9 mouse cellular contexts compared by ENCODE assay signal in the genomic region with DNA sequence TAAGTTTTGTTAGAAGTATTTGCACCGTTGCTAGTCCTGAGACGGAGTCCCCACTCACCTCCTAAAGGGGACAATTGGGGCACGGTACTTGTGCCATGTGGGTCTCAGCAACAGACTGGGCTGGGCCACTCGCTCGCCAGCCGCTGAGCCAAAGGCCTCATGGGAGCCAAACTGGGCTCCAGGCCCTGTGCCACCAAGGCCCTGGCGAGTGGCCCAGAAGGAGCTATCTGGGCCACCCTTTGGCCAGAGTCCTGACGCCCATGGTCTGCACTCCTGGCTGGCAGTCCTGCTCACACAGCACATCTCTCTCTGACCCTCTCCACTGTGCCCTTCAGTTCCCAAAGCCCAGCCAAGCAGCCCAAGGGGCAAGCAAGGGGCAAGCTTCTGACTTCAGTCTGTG.
DNase-seq lines count a peak whose midpoint lies in the region; ATAC-seq and TF ChIP-seq lines count a peak whose summit lies in the region.
"Had no signal": no experiment of that assay in that cellular context is flagged by ENCODE, and none has a peak within 500 bp of the region (broad histone marks: within the 10 kb centered on the region; RNA-seq: fewer than 3 reads in every experiment).

No protein-coding gene starts in this region.

- H3K79me2 ChIP-seq in heart, adult 2 months (replicated peaks; ENCODE audit: control insufficient read depth, insufficient read depth, low read length): no peaks in the 10 kb centered on the region

- H3K4me2 ChIP-seq in hindbrain, embryonic 16.5 days (ENCODE audit: low read length): no peak overlapping the region
- H3K4me2 ChIP-seq in hindbrain, embryonic 13.5 days: no peak overlapping the region

- no peak for TF ChIP-seq CTCF in heart, adult 2 months (IDR thresholded peaks at IDR 0.05)
- no peak for TF ChIP-seq CTCF in lung, adult 2 months (IDR thresholded peaks at IDR 0.05; ENCODE audit: insufficient read depth, low read length)

- intact Hi-C loops in heart, adult 2 months (cut with DNase I): no loop called here

- peak; percentile 75 to 81 for DNase-seq in cerebellum, adult 18-20 months
- DNase-seq in heart, adult 2 months: peak; percentile 62 to 75
- peak; percentile 27 to 48 for DNase-seq in layer of hippocampus, postnatal 36 days
- no peak for DNase-seq in urinary bladder, adult 18-20 months (ENCODE audit: low spot score in 2 of 2)
- DNase-seq in lung, postnatal 14 days: no peak
- DNase-seq in lung, adult 2 months: no peak

- no peaks in the 10 kb centered on the region for H3K4me1 ChIP-seq in hindbrain, embryonic 16.5 days (ENCODE audit: control insufficient read depth, insufficient read depth, low read depth, low read length)
- H3K4me1 ChIP-seq in hindbrain, embryonic 13.5 days (replicated peaks): no peaks in the 10 kb centered on the region
- H3K4me1 ChIP-seq in heart, adult 2 months (ENCODE audit: control insufficient read depth, insufficient read depth, low read length): peaks cover 9% of the 10 kb centered on the region
- no peaks in the 10 kb centered on the region for H3K4me1 ChIP-seq in lung, adult 2 months (ENCODE audit: control insufficient read depth, insufficient read depth, low read length)

- H3K36me3 ChIP-seq in hindbrain, embryonic 16.5 days (ENCODE audit: control insufficient read depth, insufficient read depth, low read length): no peaks in the 10 kb centered on the region
- H3K36me3 ChIP-seq in hindbrain, embryonic 13.5 days: no peaks in the 10 kb centered on the region
- no peaks in the 10 kb centered on the region for H3K36me3 ChIP-seq in heart, adult 2 months (ENCODE audit: control insufficient read depth, insufficient read depth, low read length)

- H3K9me3 ChIP-seq in hindbrain, embryonic 16.5 days (ENCODE audit: control insufficient read depth, low read length): no peaks in the 10 kb centered on the region
- H3K9me3 ChIP-seq in hindbrain, embryonic 13.5 days: no peaks in the 10 kb centered on the region

- TF ChIP-seq EP300 in heart, adult 2 months (IDR thresholded peaks at IDR 0.05; ENCODE audit: insufficient read depth, low read depth, low read length): no peak

- H3K27ac ChIP-seq in hindbrain, embryonic 16.5 days (ENCODE audit: low read depth, low read length): no peak overlapping the region
- no peak overlapping the region for H3K27ac ChIP-seq in hindbrain, embryonic 13.5 days
- H3K27ac ChIP-seq in heart, adult 2 months: no peak overlapping the region
- H3K27ac ChIP-seq: kidney, postnatal 0 days had no signal

- H3K27me3 ChIP-seq in hindbrain, embryonic 16.5 days (replicated peaks; ENCODE audit: control insufficient read depth, insufficient read depth, low read length): no peaks in the 10 kb centered on the region
- no peaks in the 10 kb centered on the region for H3K27me3 ChIP-seq in hindbrain, embryonic 13.5 days
- H3K27me3 ChIP-seq in heart, adult 2 months (ENCODE audit: control insufficient read depth, insufficient read depth, low read length): no peaks in the 10 kb centered on the region

- ATAC-seq in hindbrain, embryonic 16.5 days: peak; percentile 74; the same call in 1 of the 2 replicates
- ATAC-seq in hindbrain, embryonic 13.5 days (ENCODE audit: low FRiP score): no peak

- no peak overlapping the region for H3K4me3 ChIP-seq in hindbrain, embryonic 16.5 days (ENCODE audit: low read length)
- H3K4me3 ChIP-seq in hindbrain, embryonic 13.5 days: no peak overlapping the region
- no peak overlapping the region for H3K4me3 ChIP-seq in heart, adult 2 months
- no peak overlapping the region for H3K4me3 ChIP-seq in lung, adult 2 months (replicated peaks; ENCODE audit: extremely low read depth, low read depth, low read length)

- no peak overlapping the region for H3K9ac ChIP-seq in hindbrain, embryonic 16.5 days (ENCODE audit: low read depth, low read length)
- no peak overlapping the region for H3K9ac ChIP-seq in hindbrain, embryonic 13.5 days
- no peak overlapping the region for H3K9ac ChIP-seq in heart, adult 2 months (ENCODE audit: low read depth, low read length)

- 77% methylated on average over 8 of the region's 8 CpGs for WGBS in hindbrain, embryonic 16.5 days
- 87% methylated on average over 8 of the region's 8 CpGs for WGBS in hindbrain, embryonic 13.5 days
- 57% methylated on average over 8 of the region's 8 CpGs for WGBS in heart, adult 2 months
- 60% methylated on average over 8 of the region's 8 CpGs for WGBS in lung, adult 2 months

- no peak for TF ChIP-seq POLR2A in heart, adult 2 months (IDR thresholded peaks at IDR 0.05; ENCODE audit: insufficient read depth, low read depth, low read length)
- no peak for TF ChIP-seq POLR2A in lung, adult 2 months (IDR thresholded peaks at IDR 0.05; ENCODE audit: borderline replicate concordance, extremely low read depth, low read depth, low read length)

Comparison
In these comparisons a context has a peak if more than half of its experiments do, and no peak if none do; other contexts are left out.
1. DNase-seq: peak in cerebellum, adult 18-20 months (2 of 2), heart, adult 2 months (2 of 2) and layer of hippocampus, postnatal 36 days (2 of 2); none in urinary bladder, adult 18-20 months (0 of 2), lung, postnatal 14 days (single experiment) and lung, adult 2 months (single experiment).